Mouse (Mus musculus) cerebellum, postnatal 10 days (tissue): ENCODE results near the gene Edem1.
"Not testable (repeated sequence)": the region's sequence is repeated elsewhere in the genome, so short reads cannot be mapped to it uniquely, and the experiment has no call there.

Experiments
- DNase-seq, 2 experiments: peaks; one replicate each; pipeline ENCODE4 v3.0.0; 2021; ENCODE audit warnings: mixed read lengths in 2 of 2

Edem1 gene

DNA sequence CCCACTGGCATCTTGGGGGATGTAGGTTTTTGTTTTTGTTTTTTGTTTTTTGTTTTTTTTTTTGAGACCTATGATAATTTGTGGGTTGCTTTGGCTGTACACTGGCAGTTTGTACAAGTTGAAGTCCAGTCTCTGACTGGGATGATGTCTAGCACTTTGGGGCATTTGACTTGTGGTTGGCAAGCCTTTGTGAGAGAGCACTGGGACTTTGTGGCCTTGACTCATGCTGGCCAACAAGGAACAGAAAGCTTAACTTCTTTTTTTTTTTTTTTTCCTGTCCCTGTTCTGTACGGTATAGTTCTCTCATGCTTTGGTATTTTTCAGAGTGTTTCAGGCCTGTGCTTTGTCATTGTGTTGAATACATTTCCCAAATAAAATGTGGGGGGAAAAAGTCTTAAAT lies 3.7 kb downstream of the Edem1 start:
- no peak for DNase-seq

DNA sequence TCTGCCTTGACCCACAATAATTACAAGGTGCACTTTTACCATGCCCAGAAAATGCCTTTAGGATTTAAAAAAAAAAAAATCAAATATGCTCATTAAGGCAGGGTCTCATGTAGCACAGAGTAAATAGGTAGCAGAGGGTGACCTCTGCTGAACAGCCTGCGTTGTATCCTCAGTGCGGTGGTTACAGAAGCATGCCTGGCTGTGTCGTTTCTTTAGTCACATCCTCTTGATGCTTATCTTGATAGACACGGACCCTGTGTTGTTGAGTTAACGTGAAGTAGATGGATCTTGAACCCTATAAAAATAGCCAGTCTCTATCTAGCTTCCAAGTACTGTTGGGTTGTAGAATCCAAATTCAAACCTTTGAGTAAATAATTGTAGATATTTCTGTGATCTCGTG lies 4.5 kb downstream of the Edem1 start:
- DNase-seq: no peak

- DNase-seq: no peak
Measured at GRCm38 (mm10) chr6:108833963-108834697, 5.7 kb downstream of the Edem1 start.

- no peak for DNase-seq
Measured at GRCm38 (mm10) chr6:108835765-108836691, 7.6 kb downstream of the Edem1 start.

GRCm38 (mm10) chr6:108837081-108837480 lies 8.6 kb downstream of the Edem1 start:
- no peak for DNase-seq

- DNase-seq: no peak
Measured at GRCm38 (mm10) chr6:108837958-108838357, 9.5 kb downstream of the Edem1 start.

DNA sequence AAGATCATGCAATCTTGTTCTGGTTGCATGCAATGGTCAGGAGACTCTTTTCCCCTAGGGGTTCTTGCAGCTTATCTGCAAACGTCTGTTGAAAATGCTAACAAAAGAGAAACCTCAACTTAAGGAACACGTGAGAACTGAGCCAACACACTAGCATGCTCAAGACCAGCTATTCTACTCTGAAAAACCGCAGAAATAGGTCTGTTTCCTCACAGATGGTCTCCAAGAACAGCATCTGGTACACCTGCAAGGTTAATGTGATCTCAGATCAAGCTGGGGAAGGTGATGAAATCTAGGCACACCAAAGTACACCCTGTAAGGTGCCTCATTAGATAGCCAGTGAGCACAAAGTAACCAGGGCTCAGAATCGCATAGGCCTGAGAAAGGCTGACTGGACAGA lies 11.0 kb downstream of the Edem1 start:
- no peak for DNase-seq

GRCm38 (mm10) chr6:108840861-108841640 lies 12.6 kb downstream of the Edem1 start:
- no peak for DNase-seq

GRCm38 (mm10) chr6:108843664-108844063 lies 15.2 kb downstream of the Edem1 start:
- no peak for DNase-seq

- DNase-seq: no peak
Measured at GRCm38 (mm10) chr6:108844093-108844492, 15.7 kb downstream of the Edem1 start.

- no peak for DNase-seq
Measured at GRCm38 (mm10) chr6:108844771-108845170, 16.3 kb downstream of the Edem1 start.

- no peak for DNase-seq
Measured at GRCm38 (mm10) chr6:108852088-108852670, 23.7 kb downstream of the Edem1 start.

DNA sequence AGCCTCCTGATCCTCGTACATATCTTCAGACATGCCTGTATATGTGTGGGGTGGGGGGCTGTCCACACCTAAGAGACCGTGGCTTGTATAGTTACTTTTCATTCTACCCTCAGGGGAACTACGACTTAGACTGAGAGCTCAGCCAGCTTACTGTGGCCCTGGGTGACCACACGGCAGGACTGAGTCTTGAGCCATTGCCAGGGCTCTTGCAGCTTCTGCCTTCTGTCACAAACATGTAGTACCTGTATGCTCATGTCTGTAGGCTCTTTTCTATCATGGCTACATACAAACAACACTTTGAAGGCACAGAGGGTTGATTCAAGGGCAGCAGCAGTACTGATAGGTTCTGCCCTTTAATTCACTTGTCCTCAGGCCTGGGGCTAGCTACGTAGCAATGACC lies 24.5 kb downstream of the Edem1 start:
- DNase-seq: peak; percentile 38 to 43

- no peak for DNase-seq
Measured at GRCm38 (mm10) chr6:108858583-108858982, 30.1 kb downstream of the Edem1 start.

GRCm38 (mm10) chr6:108861226-108861625 lies 32.8 kb downstream of the Edem1 start:
- DNase-seq: no peak

DNA sequence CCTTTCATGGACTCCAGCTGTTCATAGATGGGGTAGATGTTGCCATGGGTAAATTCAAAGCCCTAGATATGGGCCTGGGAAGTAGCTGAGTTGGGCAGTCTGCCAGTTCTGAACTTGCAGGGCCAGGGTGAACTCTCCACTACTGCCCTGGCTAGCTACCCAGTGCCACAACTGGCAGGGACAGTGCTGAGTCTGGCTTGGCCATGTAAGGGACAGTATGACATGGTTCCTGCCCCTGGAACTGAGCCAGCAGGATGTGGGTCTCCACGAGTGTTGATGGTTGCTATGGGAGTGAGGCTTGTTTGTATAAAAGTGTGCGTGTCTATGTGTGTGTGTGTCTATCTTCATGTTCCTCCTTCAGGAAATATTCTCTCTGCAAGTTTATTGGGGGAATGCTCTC lies 34.1 kb downstream of the Edem1 start:
- peak; percentile 11 to 25 for DNase-seq

DNA sequence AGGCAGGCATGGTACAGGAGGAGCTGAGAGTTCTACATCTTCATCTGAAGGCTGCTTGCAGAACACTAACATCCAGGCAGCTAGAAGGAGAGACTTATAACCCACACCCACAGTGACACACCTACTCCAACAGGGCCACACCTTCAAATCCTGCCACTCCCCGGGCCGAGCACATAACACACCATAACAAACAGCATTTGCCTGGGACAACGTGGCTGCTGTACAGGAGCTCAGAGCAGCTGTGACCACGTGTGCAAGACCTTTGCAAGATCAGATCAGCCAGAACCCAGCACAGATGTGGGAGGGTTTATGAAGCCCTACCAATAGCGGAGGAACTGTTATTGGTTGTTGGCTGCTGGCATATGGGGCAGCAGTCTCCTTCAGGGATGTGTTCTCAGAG lies 37.9 kb downstream of the Edem1 start:
- no peak for DNase-seq

DNA sequence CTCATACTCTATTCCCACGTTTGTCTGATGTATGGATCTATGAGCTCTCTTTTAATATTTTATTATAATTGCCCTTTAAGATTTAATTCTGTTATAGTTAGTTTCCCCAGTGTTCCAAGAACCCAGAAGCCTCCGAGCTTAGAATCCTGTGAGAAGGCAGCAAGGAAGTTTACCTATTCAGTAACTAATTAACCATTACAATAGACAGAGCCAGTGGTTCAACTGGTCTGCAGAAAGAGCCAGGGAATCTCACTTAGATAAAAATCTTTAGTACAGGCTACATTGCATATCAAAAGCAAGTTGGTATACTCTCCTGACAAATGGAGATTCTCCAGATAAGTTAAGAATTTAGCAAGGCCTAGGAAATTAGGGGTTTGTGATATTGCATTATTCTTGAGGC lies 40.6 kb downstream of the Edem1 start:
- DNase-seq: not testable (repeated sequence)

DNA sequence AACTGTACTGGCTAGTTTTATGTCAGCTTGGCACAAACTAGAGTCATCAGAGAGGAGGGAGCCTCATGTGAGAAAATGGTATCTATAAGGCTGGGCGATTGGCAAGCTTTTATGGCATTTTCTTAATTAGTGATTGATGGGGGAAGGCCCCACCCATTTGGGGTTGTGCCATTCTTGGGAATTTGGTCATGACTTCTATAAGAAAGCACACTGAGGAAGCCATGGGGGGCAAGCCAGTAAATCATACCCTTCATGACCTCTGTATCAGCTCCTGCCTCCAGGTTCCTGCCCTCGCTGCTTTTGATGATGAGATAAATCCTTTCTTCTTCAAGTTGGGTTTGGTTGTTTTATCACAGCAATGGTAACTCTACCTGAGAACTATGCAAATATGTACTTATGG lies 42.0 kb downstream of the Edem1 start:
- no peak for DNase-seq

- DNase-seq: peak; percentile 83 to 85
Measured at GRCm38 (mm10) chr6:108871251-108871650, 42.8 kb downstream of the Edem1 start.

DNA sequence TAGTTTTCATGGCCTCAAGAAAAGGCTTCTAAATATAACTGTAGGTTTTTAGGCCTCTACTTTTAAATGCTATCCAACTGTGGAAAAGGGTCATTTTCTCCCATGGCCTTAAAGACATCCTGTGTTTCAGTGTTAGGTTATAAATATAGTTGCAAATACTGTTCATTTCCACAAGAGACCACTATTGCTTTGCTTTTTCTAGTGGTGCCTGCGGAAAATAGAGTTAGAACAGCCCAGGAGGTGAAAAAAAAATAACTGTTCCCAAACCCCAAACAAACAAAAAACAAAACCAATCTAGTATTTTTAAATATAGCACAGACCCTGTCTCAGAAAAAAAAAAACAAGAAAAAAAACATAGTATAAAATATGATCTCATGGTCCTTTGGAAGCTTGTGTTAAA lies 46.9 kb downstream of the Edem1 start:
- no peak for DNase-seq

GRCm38 (mm10) chr6:108876052-108876451 lies 47.6 kb downstream of the Edem1 start:
- peak; percentile 19 to 21 for DNase-seq

- no peak for DNase-seq
Measured at GRCm38 (mm10) chr6:108876486-108876885, 48.0 kb downstream of the Edem1 start.
